Mouse (Mus musculus) hindbrain, embryonic 11.5 days (tissue): ENCODE measurements around the gene Atpaf1. TPM values are rescaled to one million over a fixed set of nuclear protein-coding genes. Genes with fewer than 3 reads are reported as not detected.

Experiments
- ATAC-seq: fragments of 200-750 bp; cut with Nextera tagmentation; 2 replicates; pipeline ENCODE4 v1.8.0; 2017; ENCODE audit warnings: mild to moderate bottlenecking, moderate TSS enrichment, moderate library complexity; ENCODE audit not compliant: low FRiP score
- DNase-seq: peaks from one replicate; pipeline ENCODE4 v3.0.0-alpha.2; 2015; ENCODE audit warnings: low spot score
- H3K27ac ChIP-seq: fragments of 300-500 bp; sonication (generic); 2 replicates; pipeline ENCODE4 v1.5.1; 2014; ENCODE audit warnings: mild to moderate bottlenecking, low read depth, low read length
- H3K27me3 ChIP-seq: fragments of 300-500 bp; sonication (generic); 2 replicates; pipeline ENCODE4 v1.6.1; 2014; ENCODE audit warnings: mild to moderate bottlenecking, low read length, moderate library complexity, mixed read lengths; ENCODE audit not compliant: control insufficient read depth, insufficient read depth
- H3K36me3 ChIP-seq: fragments of 300-500 bp; sonication (generic); 2 replicates; pipeline ENCODE4 v1.6.1; 2014; ENCODE audit warnings: mild to moderate bottlenecking, low read length, moderate library complexity, mixed read lengths; ENCODE audit not compliant: control insufficient read depth, insufficient read depth
- H3K4me1 ChIP-seq: fragments of 300-500 bp; sonication (generic); replicated peaks from 2 replicates; pipeline ENCODE4 v1.6.1; 2014; ENCODE audit warnings: low read length, mixed read lengths; ENCODE audit not compliant: control insufficient read depth, insufficient read depth
- H3K4me2 ChIP-seq: fragments of 300-500 bp; sonication (generic); replicated peaks from 2 replicates; pipeline ENCODE4 v1.6.1; 2014; ENCODE audit warnings: mild to moderate bottlenecking, low read depth, low read length
- H3K4me3 ChIP-seq: fragments of 300-500 bp; sonication (generic); 2 replicates; pipeline ENCODE4 v1.5.1; 2014; ENCODE audit warnings: low read depth, low read length
- H3K9ac ChIP-seq: fragments of 300-500 bp; sonication (generic); 2 replicates; pipeline ENCODE4 v1.6.1; 2014; ENCODE audit warnings: low read depth, low read length
- H3K9me3 ChIP-seq: fragments of 300-500 bp; sonication (generic); 2 replicates; pipeline ENCODE4 v1.6.1; 2016; ENCODE audit warnings: low read length; ENCODE audit not compliant: control insufficient read depth
- WGBS: fragments of 180-500 bp; shearing (Covaris S2); extraction: QIAGEN DNeasy Blood & Tissue Kit; methylation state at CpG from one replicate; pipeline ENCODE4 v1.1.7; 2014; 5-methylcytosine and 5-hydroxymethylcytosine counted together
- polyA plus RNA-seq: library from polyadenylated mRNA; unstranded; fragments of >200 nt; fragmentation: Nextera tagmentation; extraction: Ambion mirVana; gene quantifications from 2 replicates; pipeline ENCODE4 v1.2.1, GENCODE M21; 2014

Atpaf1 gene
- polyA plus RNA-seq, 1 experiment from 2014 or later: 42.5 TPM

GRCm38 (mm10) chr4:115847377-115847776, 62.8 kb downstream of the Atpaf1 start:
- Histone ChIP-seq H3K27me3 (no peaks in the 10 kb centered on the region), H3K9ac (no peak overlapping the region), H3K4me3 (no peak overlapping the region), H3K9me3 (no peaks in the 10 kb centered on the region), H3K36me3 (0 out of 2 replicates have a peak, but pooled peaks cover 4% of the 10 kb centered on the region), H3K4me2 (no peak overlapping the region), H3K27ac (no peak overlapping the region), H3K4me1 (no peaks in the 10 kb centered on the region)
- ATAC-seq: no peak
- DNase-seq: no peak
- WGBS: 66% methylated on average over 5 of the region's 5 CpGs

- Histone ChIP-seq H3K27ac (no peak overlapping the region), H3K4me3 (no peak overlapping the region), H3K4me1 (no peaks in the 10 kb centered on the region), H3K9me3 (no peaks in the 10 kb centered on the region), H3K27me3 (no peaks in the 10 kb centered on the region), H3K4me2 (no peak overlapping the region), H3K9ac (no peak overlapping the region), H3K36me3 (0 out of 2 replicates have a peak, but pooled peaks cover 2% of the 10 kb centered on the region)
- ATAC-seq: no peak
- DNase-seq: no peak
- 94% methylated on average over 1 of the region's 1 CpGs for WGBS
Measured at GRCm38 (mm10) chr4:115848083-115848482, 63.5 kb downstream of the Atpaf1 start.

GRCm38 (mm10) chr4:115848990-115849677, 64.5 kb downstream of the Atpaf1 start:
- Histone ChIP-seq H3K4me2 (no peak overlapping the region), H3K4me3 (no peak overlapping the region), H3K27ac (no peak overlapping the region), H3K9ac (no peak overlapping the region), H3K27me3 (no peaks in the 10 kb centered on the region), H3K36me3 (0 out of 2 replicates have a peak, but pooled peaks cover 2% of the 10 kb centered on the region), H3K9me3 (no peaks in the 10 kb centered on the region), H3K4me1 (no peaks in the 10 kb centered on the region)
- DNase-seq (no peak), ATAC-seq (no peak)
- WGBS: 69% methylated on average over 8 of the region's 8 CpGs

GRCm38 (mm10) chr4:115850111-115850510, 65.5 kb downstream of the Atpaf1 start:
- no peak overlapping the region for H3K4me3 ChIP-seq
- H3K4me2 ChIP-seq: no peak overlapping the region
- no peaks in the 10 kb centered on the region for H3K27me3 ChIP-seq
- H3K9ac ChIP-seq: no peak overlapping the region
- no peak overlapping the region for H3K27ac ChIP-seq
- H3K4me1 ChIP-seq: no peaks in the 10 kb centered on the region
- WGBS: 78% methylated on average over 2 of the region's 2 CpGs
- H3K36me3 ChIP-seq: 0 out of 2 replicates have a peak, but pooled peaks cover 2% of the 10 kb centered on the region
- DNase-seq (no peak), ATAC-seq (no peak)
- no peaks in the 10 kb centered on the region for H3K9me3 ChIP-seq

- Histone ChIP-seq H3K27ac (no peak overlapping the region), H3K4me2 (no peak overlapping the region), H3K9me3 (no peaks in the 10 kb centered on the region), H3K4me3 (no peak overlapping the region), H3K9ac (no peak overlapping the region), H3K27me3 (no peaks in the 10 kb centered on the region), H3K36me3 (0 out of 2 replicates have a peak, but pooled peaks cover 2% of the 10 kb centered on the region), H3K4me1 (0 out of 2 replicates have a peak, but pooled peaks cover under 1% of the 10 kb centered on the region)
- ATAC-seq (no peak), DNase-seq (no peak)
- 70% methylated on average over 2 of the region's 2 CpGs for WGBS
Measured at GRCm38 (mm10) chr4:115850631-115851030, 66.0 kb downstream of the Atpaf1 start.

- no peak overlapping the region for H3K27ac ChIP-seq
- no peak for ATAC-seq
- WGBS: 76% methylated on average over 6 of the region's 6 CpGs
- DNase-seq: no peak
- H3K4me3 ChIP-seq: no peak overlapping the region
- 0 out of 2 replicates have a peak, but pooled peaks cover 2% of the 10 kb centered on the region for H3K36me3 ChIP-seq
- H3K4me1 ChIP-seq: peaks cover 2% of the 10 kb centered on the region; the same call in 1 of the 2 replicates
- H3K9ac ChIP-seq: no peak overlapping the region
- H3K27me3 ChIP-seq: no peaks in the 10 kb centered on the region
- H3K9me3 ChIP-seq: no peaks in the 10 kb centered on the region
- H3K4me2 ChIP-seq: no peak overlapping the region
Measured at GRCm38 (mm10) chr4:115851569-115851968, 67.0 kb downstream of the Atpaf1 start.

- Histone ChIP-seq H3K27me3 (no peaks in the 10 kb centered on the region), H3K4me2 (no peak overlapping the region), H3K4me1 (peaks cover 2% of the 10 kb centered on the region; the same call in 1 of the 2 replicates), H3K4me3 (no peak overlapping the region), H3K36me3 (0 out of 2 replicates have a peak, but pooled peaks cover 2% of the 10 kb centered on the region), H3K9ac (no peak overlapping the region), H3K9me3 (no peaks in the 10 kb centered on the region), H3K27ac (no peak overlapping the region)
- 47% methylated on average over 6 of the region's 6 CpGs for WGBS
- no peak for ATAC-seq
- no peak for DNase-seq
Measured at GRCm38 (mm10) chr4:115855100-115855499, 70.5 kb downstream of the Atpaf1 start.

GRCm38 (mm10) chr4:115855609-115856008, 71.0 kb downstream of the Atpaf1 start:
- Histone ChIP-seq H3K36me3 (0 out of 2 replicates have a peak, but pooled peaks cover 2% of the 10 kb centered on the region), H3K4me3 (no peak overlapping the region), H3K27ac (peak overlapping the region; percentile 49; the same call in 1 of the 2 replicates), H3K9ac (no peak overlapping the region), H3K4me1 (peaks cover 2% of the 10 kb centered on the region; the same call in 1 of the 2 replicates), H3K4me2 (no peak overlapping the region), H3K27me3 (no peaks in the 10 kb centered on the region), H3K9me3 (no peaks in the 10 kb centered on the region)
- WGBS: 72% methylated on average over 4 of the region's 4 CpGs
- no peak for DNase-seq
- no peak for ATAC-seq

- H3K9ac ChIP-seq: no peak overlapping the region
- peak overlapping the region; percentile 49; the same call in 1 of the 2 replicates for H3K27ac ChIP-seq
- H3K4me2 ChIP-seq: no peak overlapping the region
- no peak overlapping the region for H3K4me3 ChIP-seq
- ATAC-seq (no peak), DNase-seq (no peak)
- WGBS: 42% methylated on average over 4 of the region's 4 CpGs
- peaks cover 2% of the 10 kb centered on the region; the same call in 1 of the 2 replicates for H3K4me1 ChIP-seq
- H3K9me3 ChIP-seq: no peaks in the 10 kb centered on the region
- 0 out of 2 replicates have a peak, but pooled peaks cover 4% of the 10 kb centered on the region for H3K36me3 ChIP-seq
- no peaks in the 10 kb centered on the region for H3K27me3 ChIP-seq
Measured at GRCm38 (mm10) chr4:115856282-115856681, 71.7 kb downstream of the Atpaf1 start.
